Mouse (Mus musculus) heart, adult 11 months (tissue): ENCODE data around the gene Srebf1.

Experiments
- DNase-seq: peaks from one replicate; pipeline ENCODE4 v3.0.0; 2022

Srebf1 gene

GRCm38 (mm10) chr11:60202710-60203638 is 19.4 kb downstream of the Srebf1 start:
- DNase-seq: no peak

GRCm38 (mm10) chr11:60200384-60200783 is 22.0 kb downstream of the Srebf1 start:
- peak; percentile 90 for DNase-seq

DNA sequence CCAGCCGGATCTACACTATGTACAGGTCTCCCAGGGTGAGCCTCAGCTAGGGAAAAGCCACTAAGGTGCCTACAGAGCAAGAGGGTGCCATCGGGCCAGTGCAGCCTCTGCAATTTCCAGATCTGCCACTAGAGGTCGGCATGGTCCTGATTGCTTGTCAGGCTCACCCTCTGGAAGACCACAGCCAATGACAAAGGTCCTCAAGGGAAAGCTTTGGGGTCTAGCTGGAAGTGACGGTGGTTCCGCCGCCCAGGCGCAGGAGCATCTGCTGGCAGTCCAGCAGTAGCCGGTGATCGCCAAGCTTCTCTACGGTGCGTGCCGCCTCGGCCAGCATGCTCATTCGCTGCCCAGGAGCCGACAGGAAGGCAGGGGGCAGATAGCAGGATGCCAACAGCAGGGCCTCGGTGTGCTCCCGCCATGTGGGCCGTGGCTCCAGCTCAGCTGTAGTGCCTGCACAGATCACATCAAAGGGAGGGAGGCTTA is 22.6 kb downstream of the Srebf1 start:
- peak; percentile 99 for DNase-seq

DNA sequence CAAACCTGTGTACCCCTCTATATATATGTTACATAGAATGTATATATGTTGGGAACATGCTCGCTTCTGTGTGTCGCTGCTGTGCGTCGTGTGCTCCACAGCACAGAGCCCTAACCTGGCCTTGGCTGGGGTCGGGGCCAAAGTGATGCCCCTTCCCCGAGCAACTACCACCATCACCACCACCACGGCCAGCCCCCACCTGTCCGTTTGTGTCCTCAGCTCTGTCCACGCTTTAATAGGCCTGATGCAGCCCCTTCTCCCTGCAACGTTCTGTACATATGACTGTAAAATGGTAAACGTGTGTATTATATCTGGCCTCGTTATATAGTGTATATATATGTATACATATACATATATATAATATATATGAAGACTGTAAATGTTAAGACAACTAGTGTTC is 23.7 kb downstream of the Srebf1 start:
- DNase-seq: no peak

DNA sequence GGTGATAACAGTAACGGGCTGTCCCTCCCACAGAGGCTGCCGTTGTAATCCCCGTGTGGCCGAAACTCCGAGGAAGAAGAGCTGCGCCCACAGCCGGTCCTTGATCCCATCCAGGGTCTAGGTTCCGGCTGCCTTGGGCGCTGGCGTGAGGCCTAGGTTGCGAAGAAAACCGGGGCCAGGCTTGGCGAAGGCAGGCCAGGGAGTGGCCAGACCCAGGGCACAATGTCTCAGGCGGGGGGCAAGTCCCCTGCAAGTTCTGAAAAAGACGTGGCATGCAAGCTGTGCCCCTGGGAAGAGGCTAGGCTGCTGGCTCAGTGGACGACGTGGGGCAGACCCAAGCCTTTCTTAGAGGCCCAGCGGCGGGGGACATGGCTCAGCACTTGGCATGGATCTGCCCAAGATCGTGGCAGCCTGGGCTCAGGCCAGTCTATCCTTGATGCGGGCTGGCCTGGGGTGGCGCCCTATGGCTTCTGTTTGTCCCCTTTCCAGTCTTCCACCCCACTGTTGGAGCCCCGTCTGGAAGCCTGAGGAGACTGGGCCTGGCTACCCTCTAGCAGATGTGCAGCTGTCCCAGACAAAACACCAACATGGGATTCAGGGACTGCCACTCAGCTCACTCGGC is 24.3 kb downstream of the Srebf1 start:
- peak; percentile 92 for DNase-seq

GRCm38 (mm10) chr11:60196344-60196743 is 26.0 kb downstream of the Srebf1 start:
- peak; percentile 93 for DNase-seq

DNA sequence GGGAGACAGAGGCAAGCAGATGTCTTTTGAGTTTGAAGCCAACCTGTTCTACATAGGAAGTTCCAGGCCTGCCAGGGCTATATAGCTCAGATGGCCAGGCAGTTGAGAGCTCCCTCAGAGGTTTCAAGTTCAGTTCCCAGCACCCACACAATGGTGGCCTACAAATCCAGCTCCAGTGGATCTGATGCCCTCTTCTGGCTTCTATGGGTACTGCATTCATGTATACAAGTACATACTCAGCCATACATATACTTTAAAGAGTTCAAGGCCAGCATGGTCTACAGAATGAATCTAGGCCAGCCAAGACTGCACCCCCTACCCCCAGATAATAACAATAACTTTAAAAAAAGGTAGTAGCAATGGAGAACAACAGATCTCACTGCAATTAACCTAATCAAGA is 27.3 kb downstream of the Srebf1 start:
- DNase-seq: no peak

DNA sequence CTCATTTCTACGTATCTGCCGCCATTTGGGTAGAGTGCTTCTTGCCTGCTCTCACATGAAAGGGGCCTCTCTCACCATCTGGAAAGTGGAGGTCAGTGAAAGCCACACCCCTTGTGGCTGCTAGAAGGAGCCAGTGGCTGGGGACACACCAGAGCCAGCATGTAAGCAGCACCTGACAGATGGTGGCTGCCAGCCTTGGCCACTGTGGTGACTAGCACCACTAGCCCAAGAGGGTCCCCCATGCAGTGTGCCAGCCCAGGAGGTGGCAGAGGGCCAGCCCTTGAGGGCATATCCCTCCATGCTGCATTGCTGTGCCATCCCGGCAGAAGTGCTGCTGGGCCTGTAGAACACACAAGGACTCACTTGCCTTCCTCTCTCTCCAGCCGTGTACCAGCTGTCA is 28.8 kb downstream of the Srebf1 start:
- peak; percentile 94 for DNase-seq

GRCm38 (mm10) chr11:60192534-60192933 is 29.8 kb downstream of the Srebf1 start:
- no peak for DNase-seq

- peak; percentile 94 for DNase-seq
Measured at GRCm38 (mm10) chr11:60190055-60190641, 32.2 kb downstream of the Srebf1 start.

DNA sequence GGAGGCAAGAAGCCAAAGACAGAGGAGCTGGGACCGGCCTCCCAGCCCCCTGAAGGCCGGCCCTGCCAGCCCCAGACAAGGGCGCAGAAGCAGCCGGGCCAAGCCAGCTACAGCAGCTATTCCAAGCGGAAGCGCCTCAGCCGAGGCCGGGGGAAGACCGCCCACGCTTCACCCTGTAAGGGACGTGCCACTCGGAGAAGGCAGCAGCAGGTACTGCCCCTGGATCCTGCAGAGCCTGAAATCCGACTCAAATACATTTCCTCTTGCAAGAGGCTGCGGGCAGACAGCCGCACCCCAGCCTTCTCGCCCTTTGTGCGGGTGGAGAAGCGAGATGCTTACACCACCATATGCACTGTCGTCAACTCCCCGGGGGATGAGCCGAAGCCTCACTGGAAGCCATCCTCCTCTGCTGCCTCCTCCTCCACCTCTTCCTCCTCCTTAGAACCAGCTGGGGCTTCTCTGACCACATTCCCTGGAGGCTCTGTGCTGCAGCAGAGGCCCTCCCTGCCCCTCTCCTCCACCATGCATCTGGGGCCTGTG is 32.8 kb downstream of the Srebf1 start:
- peak; percentile 98 for DNase-seq

GRCm38 (mm10) chr11:60188275-60188853 is 34.0 kb downstream of the Srebf1 start:
- no peak for DNase-seq

GRCm38 (mm10) chr11:60187070-60187469 is 35.3 kb downstream of the Srebf1 start:
- no peak for DNase-seq

DNA sequence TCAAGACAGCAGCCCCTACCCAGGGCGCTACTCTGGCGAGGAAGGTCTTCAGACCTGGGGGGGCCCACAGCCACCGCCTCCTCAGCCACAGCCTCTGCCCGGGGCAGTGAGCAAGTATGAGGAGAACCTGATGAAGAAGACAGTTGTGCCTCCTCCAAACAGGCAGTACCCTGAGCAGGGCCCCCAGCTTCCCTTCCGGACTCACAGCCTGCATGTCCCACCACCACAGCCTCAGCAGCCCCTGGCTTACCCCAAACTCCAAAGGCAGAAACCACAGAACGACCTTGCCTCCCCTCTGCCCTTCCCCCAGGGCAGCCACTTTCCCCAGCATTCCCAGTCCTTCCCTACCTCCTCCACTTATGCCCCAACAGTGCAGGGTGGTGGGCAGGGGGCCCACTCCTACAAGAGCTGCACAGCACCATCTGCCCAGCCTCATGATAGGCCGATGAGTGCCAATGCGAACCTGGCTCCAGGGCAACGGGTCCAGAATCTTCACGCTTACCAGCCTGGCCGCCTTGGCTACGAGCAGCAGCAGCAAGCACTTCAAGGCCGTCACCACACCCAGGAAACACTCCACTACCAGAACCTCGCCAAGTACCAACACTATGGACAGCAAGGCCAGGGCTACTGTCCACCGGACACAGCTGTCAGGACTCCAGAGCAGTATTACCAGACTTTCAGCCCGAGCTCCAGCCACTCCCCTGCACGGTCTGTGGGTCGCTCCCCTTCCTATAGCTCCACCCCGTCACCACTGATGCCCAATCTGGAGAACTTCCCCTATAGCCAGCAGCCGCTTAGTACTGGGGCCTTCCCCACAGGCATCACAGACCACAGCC is 36.8 kb downstream of the Srebf1 start:
- DNase-seq: peak; percentile 95

DNA sequence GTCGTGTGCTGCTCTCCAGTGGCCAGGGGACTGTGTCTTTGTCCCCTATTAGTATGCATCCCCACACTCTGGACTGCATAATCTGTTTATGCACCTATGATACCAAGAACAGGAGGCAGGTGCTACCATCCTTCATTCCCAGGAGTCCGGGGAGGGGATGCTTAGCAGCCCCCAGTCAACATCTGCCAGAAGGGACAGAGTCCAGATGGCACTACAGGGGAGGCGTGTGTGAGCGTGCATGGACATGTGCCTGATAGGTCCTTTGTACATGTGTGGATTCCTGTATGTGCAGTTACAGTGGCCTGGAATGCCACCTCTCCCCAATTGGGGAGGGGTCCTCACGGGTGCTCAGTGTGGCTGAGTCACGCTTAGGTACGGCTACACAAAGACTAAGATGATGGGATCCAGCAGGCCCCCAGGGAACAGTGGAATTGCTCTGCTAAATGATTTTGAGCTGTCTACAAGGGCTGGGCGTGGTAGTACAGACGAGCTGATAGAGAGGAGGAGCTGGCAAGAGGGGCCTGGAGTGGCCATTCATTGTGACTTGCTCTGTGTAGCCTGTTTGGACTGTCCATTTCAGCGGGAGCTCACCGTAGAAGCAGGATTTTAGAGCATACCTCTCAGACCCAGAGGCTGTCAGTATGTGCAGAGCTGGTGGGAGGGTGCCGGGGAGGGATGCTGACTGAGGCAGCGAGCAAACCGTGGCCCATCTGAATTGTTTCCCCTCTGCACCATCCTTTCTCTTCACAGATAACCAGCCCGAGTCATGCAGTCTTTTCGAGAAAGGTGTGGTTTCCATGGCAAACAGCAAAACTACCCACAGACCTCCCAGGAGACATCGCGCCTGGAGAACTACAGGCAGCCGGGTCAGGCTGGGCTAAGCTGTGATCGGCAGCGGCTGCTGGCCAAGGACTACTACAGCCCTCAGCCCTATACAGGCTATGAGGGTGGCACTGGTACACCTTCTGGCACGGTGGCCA is 37.7 kb downstream of the Srebf1 start:
- DNase-seq: no peak

- no peak for DNase-seq
Measured at GRCm38 (mm10) chr11:60182741-60183140, 39.6 kb downstream of the Srebf1 start.

GRCm38 (mm10) chr11:60182116-60182670 is 40.2 kb downstream of the Srebf1 start:
- peak; percentile 95 for DNase-seq

GRCm38 (mm10) chr11:60178506-60178905 is 43.9 kb downstream of the Srebf1 start:
- peak; percentile 95 for DNase-seq

DNA sequence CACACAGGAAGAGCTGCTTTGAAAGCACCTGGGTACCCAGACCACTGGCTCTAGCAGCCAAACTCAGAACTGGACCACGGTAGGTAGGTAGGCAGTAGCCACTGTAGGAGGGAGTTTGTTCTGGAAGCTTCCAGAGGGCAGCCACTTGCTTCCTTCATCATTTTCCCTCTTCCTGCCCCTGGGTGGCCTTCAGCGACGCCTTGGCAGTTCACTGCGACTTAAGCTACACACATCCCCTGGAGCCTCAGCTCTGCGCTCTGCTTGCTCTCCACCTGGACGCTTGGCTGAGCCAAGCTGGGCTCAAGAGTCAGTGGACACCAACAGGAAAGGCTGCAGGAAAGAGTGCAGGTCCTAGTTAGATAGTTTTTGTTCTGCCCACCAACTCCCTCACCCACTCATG is 44.4 kb downstream of the Srebf1 start:
- no peak for DNase-seq

DNA sequence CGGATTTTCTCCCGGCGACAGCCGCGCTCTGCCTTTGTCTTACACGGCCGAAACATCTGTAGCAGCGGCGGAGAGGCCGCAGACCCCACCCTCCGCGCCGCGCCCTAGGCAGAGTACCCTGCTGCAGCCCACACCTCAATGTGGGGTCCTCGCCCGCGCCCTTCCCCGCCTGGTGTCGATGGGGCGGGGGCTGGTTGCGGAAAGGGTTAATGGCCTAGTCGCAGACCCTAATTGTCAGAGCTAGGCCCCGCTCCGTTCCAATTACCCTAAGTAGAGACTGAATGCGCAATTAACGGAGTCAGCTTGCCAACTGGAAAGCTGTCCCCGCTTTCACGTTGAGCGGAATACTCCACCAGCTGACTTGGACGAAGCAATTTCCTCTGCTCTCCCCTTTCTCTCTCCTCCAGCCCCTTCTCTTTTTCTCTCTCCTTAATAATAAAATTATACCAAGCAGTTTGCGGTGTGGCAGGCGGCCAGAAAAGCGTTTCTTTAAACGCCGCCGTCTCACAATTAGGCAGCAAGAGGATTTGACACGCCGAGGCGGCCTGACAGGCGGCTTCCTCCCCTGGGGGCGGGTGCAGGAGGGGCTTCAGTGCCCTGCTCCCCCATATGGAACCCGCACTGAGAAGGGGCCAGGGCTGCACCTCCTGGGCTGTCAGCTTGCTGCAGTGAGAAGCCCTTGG is 45.3 kb downstream of the Srebf1 start:
- peak; percentile 95 for DNase-seq
